Mouse (Mus musculus) heart, adult 2 months (tissue): ENCODE data around the gene Cplx3. TPM values are rescaled to one million over a fixed set of nuclear protein-coding genes. Genes with fewer than 3 reads are reported as not detected.
A peak's percentile ranks its signal among the peaks of the same experiment; 100 is the strongest.

Experiments
- DNase-seq, 2 experiments: peaks; one replicate each; pipeline ENCODE4 v3.0.0; 2021
- H3K27ac ChIP-seq: fragments of 200-600 bp; 2 replicates; pipeline ENCODE4 v1.8.1; 2022
- H3K27me3 ChIP-seq: fragments of 200-500 bp; 2 replicates; pipeline ENCODE4 v1.6.1; 2012; ENCODE audit warnings: mild to moderate bottlenecking, low read length, inconsistent platforms, mixed read lengths; ENCODE audit not compliant: control insufficient read depth, insufficient read depth
- H3K36me3 ChIP-seq: fragments of 200-500 bp; 2 replicates; pipeline ENCODE4 v1.6.1; 2012; ENCODE audit warnings: low read length, inconsistent platforms; ENCODE audit not compliant: control insufficient read depth, insufficient read depth
- H3K4me1 ChIP-seq: fragments of 200-500 bp; 2 replicates; pipeline ENCODE4 v1.6.1; 2011; ENCODE audit warnings: low read length; ENCODE audit not compliant: control insufficient read depth, insufficient read depth
- H3K4me3 ChIP-seq: fragments of 200-600 bp; 2 replicates; pipeline ENCODE4 v1.8.1; 2022
- H3K79me2 ChIP-seq: fragments of 200-500 bp; replicated peaks from 2 replicates; pipeline ENCODE4 v1.6.1; 2012; ENCODE audit warnings: mild to moderate bottlenecking, inconsistent platforms, low read length, moderate library complexity, mixed read lengths; ENCODE audit not compliant: control insufficient read depth, insufficient read depth
- H3K9ac ChIP-seq: fragments of 200-500 bp; 2 replicates; pipeline ENCODE4 v1.6.1; 2012; ENCODE audit warnings: low read depth, mild to moderate bottlenecking, control low read depth, inconsistent platforms, low read length, mixed read lengths
- CTCF ChIP-seq: fragments of 200-600 bp; IDR thresholded peaks from 2 replicates; pipeline ENCODE4 v1.8.1; 2022; ENCODE audit warnings: antibody characterized with exemption, mild to moderate bottlenecking, moderate library complexity
- EP300 ChIP-seq: fragments of 200-500 bp; IDR thresholded peaks from 2 replicates; pipeline ENCODE4 v1.6.1; 2011; ENCODE audit warnings: low read depth, low read length, control low read depth; ENCODE audit not compliant: insufficient read depth
- POLR2A ChIP-seq: fragments of 200-500 bp; IDR thresholded peaks from 2 replicates; pipeline ENCODE4 v1.6.1; 2011; ENCODE audit warnings: mild to moderate bottlenecking, low read depth, low read length, control low read depth; ENCODE audit not compliant: insufficient read depth
- WGBS: fragments of 180-500 bp; shearing (Covaris S2); methylation state at CpG from one replicate; pipeline ENCODE4 v1.1.7; 2018; 5-methylcytosine and 5-hydroxymethylcytosine counted together
- intact Hi-C: fragments of 180-260 bp; cut with DNase I; formaldehyde crosslinking; loops from one replicate; pipeline ENCODE4 v1.15.1; 2025
- polyA plus RNA-seq: library from polyadenylated mRNA; depleted of rRNA; stranded (reverse); fragments of >200 nt; gene quantifications from 2 replicates; pipeline ENCODE4 v1.2.3, GENCODE M21; 2012
- total RNA-seq, 2 experiments: library from RNA; stranded (reverse); gene quantifications; 2 replicates each; pipeline ENCODE4 v1.2.3; 2021

Cplx3 gene
- total and polyA plus RNA-seq, 3 experiments, result not detected

DNA sequence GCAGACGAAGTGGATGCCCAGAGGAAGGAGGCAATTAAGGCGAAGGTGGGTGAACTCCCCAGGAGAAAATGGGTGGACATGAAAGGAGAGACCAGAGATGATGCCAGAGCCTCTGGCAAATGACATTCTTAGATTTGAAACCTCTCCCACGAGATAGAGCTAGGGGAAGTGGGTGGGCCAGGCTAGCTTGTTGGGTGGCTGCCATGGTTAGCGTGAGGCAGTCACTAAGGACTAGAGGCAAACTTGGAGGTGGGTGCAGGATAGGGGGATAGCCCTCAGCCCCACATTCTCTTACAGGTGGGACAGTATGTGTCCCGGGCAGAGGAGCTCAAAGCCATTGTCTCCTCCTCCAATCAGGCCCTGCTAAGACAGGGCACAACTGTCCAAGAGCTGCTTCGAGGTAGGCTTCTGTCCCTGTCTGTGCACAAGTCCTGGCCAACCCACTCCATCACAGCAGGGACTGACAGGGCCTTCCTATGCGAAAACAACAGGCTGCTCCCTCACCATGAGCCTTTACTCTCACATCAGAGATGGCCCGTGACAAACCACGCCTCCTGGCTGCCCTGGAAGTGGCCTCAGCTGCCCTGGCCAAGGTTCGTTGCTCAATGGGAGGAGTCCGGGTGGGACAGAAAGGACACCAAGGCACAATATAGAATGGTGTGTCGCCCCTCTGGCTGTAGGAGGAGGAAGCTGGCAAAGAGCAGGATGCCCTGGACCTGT, 12.5 kb downstream of the Cplx3 start:
- no peak for TF ChIP-seq EP300
- TF ChIP-seq CTCF, result no peak
- no peak for TF ChIP-seq POLR2A
- intact Hi-C loops, result no loop called here
- no peaks in the 10 kb centered on the region for H3K36me3 ChIP-seq
- H3K9ac ChIP-seq, result no peak overlapping the region
- H3K79me2 ChIP-seq, result no peaks in the 10 kb centered on the region
- H3K27ac ChIP-seq, result no peak overlapping the region
- no peak for DNase-seq
- no peak overlapping the region for H3K4me3 ChIP-seq
- H3K4me1 ChIP-seq, result peaks cover 5% of the 10 kb centered on the region; the same call in 1 of the 2 replicates
- 57% methylated on average over 12 of the region's 12 CpGs for WGBS
- no peaks in the 10 kb centered on the region for H3K27me3 ChIP-seq

DNA sequence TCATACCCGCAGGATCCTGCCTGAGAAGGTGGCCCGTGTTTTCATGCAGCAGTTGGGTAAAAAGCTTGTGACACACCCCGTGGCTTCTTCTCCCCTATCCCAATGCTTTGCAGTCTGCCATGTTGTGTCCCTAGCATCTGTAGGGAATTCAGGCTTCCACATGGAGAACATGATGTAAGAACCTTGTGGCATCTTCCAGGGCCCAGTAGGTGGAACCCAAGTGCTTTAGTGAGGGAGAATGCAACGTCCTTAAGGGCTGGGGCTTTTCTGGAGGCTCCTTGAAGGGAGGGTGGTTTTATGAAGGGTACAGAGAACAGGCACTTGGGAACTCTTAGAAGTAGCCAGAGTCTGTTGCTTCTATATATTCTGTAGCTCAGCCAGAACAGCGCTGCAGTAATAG, 15.4 kb downstream of the Cplx3 start:
- no peak overlapping the region for H3K4me3 ChIP-seq
- no peak overlapping the region for H3K9ac ChIP-seq
- intact Hi-C loops, result loop anchor here (2.0 kb wide), 1 partner anchor 64 kb away; no protein-coding TSS in a partner anchor
- DNase-seq, result no peak
- no peaks in the 10 kb centered on the region for H3K27me3 ChIP-seq
- peaks cover 3% of the 10 kb centered on the region; the same call in 1 of the 2 replicates for H3K4me1 ChIP-seq
- no peak overlapping the region for H3K27ac ChIP-seq
- no peaks in the 10 kb centered on the region for H3K36me3 ChIP-seq
- 59% methylated on average over 5 of the region's 5 CpGs for WGBS
- TF ChIP-seq POLR2A (no peak), CTCF (peak; percentile 22; the same call in 1 of the 2 replicates), EP300 (no peak)
- no peaks in the 10 kb centered on the region for H3K79me2 ChIP-seq

DNA sequence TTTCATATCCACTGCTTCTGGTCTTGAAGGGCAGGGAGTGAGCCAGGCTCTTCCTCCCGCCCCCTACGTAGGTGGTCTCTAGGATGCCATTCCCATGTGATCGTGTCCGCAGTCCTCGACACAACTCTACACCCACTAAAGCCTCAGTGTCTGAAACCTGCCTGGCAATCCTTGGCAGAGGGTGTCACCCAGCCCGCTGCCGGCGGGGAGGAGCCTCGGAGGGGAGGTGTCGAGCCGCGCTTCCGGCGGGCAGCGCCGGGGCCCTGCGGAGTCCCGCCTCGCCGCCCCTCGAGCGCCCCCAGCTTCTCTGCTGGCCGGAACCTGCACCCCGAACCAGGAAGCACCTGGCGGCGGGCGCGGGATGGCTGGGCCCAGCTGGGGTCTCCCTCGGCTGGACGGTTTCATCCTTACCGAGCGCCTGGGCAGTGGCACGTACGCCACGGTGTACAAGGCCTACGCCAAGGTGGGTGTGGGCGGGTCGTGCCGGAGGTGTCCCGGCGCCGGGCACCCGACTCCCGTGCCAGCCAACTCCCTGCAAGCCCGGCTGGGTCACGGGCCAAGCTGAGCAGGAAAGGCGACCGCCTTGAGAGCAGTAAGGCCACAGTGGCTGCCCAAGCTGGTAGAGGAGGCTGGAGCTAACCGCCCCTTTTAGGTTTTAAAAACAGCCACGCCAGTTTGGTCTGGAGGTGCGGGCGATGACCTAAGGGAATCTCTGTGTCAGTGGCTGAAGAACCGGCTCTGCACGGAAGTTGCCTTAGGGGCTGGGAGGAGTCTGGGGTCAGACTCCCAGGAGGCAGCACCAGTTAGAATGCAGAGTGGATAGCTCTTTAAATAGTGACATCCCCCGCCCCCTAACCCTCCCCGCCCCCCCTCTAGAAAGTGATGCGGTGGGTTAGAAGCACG, 16.6 kb downstream of the Cplx3 start, which contains the start of gene Ulk3:
TSS of gene Ulk3 (plus strand) at position 229 of the 903 bp plus-strand sequence.
- Histone ChIP-seq H3K27ac (peak within 1 kb of the TSS; percentile 81), H3K27me3 (no peaks in the 10 kb centered on the region), H3K9ac (peak within 1 kb of the TSS; percentile 88), H3K4me3 (peak within 1 kb of the TSS; percentile 73), H3K4me1 (peaks cover 3% of the 10 kb centered on the region; the same call in 1 of the 2 replicates), H3K36me3 (no peaks in the 10 kb centered on the region), H3K79me2 (no peaks in the 10 kb centered on the region)
- intact Hi-C loops, result loop anchor here (1.0 to 5.0 kb wide), 3 partner anchors 48 to 65 kb away; no protein-coding TSS in a partner anchor
- no peak for TF ChIP-seq EP300
- peak; percentile 61 for TF ChIP-seq CTCF
- TF ChIP-seq POLR2A, result 0 out of 2 replicates have a peak, but pooled peaks have one; percentile 38
- DNase-seq, result peak; percentile 87 to 90
- WGBS, result under 1% methylated on average over 58 of the region's 58 CpGs

DNA sequence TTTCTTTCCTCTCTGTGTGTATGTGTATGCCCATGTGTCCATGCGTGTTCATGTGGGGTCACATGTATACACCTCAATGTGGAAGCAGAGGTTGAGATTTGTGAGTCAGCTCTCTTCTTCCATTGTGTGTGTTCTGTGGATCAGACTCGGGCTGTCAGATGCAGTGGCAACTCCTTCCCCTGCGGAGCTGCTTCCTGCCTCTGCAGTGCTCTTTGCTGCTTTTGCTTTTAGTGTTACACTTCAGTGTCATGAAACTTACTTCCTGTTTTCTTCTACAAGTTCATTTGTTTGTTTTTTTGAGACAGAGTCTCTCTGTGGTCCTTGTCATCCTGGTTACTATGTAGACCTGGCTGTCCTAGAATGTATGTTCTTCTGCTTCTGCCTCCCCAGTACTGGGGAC, 21.1 kb downstream of the Cplx3 start:
- DNase-seq, result no peak
- Histone ChIP-seq H3K27me3 (no peaks in the 10 kb centered on the region), H3K27ac (no peak overlapping the region), H3K79me2 (no peaks in the 10 kb centered on the region), H3K36me3 (no peaks in the 10 kb centered on the region), H3K4me3 (no peak overlapping the region), H3K9ac (no peak overlapping the region), H3K4me1 (peaks cover 3% of the 10 kb centered on the region; the same call in 1 of the 2 replicates)
- WGBS, result 67% methylated on average over 3 of the region's 3 CpGs
- intact Hi-C loops, result loop anchor here (5.0 kb wide), 1 partner anchor 62 kb away; no protein-coding TSS in a partner anchor
- TF ChIP-seq EP300 (no peak), CTCF (no peak), POLR2A (no peak)

DNA sequence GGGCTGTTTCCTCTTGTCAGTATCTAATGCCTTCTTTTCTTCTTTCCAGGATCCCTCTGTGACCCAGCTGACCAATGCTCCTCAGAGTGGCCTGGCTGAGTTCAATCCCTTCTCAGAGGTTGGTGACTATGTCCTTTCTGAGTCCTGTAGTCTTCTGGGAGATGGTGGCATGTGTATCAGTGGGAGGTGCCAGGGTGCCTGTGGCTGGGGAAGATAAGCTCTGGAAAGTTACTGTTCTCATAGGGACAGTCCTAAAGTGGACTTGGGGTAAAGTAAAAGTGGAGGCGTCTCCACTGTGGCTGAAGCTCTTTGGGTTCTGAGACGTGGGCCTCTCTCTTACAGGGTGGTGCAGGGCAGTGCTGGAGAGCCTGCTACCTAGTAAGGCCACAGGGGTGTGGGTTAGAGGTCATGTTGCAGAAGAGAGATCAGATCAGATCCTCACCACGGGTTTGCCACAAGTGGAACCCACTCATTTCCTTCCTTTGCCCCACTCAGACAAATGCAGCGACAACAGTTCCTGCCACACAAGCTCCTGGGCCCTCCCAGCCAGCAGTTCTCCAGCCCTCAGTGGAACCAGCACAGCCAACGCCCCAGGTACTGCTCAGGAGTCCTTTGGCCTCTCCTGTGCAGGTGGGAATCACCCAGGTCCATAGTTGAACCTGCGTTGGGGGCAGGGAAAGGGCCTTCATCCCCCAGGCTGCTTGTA, 28.8 kb downstream of the Cplx3 start:
- no peak overlapping the region for H3K27ac ChIP-seq
- no peak for DNase-seq
- no peak overlapping the region for H3K4me3 ChIP-seq
- H3K79me2 ChIP-seq, result no peaks in the 10 kb centered on the region
- no peaks in the 10 kb centered on the region for H3K27me3 ChIP-seq
- TF ChIP-seq POLR2A, result no peak
- no peak for TF ChIP-seq EP300
- no peak for TF ChIP-seq CTCF
- H3K9ac ChIP-seq, result no peak overlapping the region
- H3K36me3 ChIP-seq, result no peaks in the 10 kb centered on the region
- WGBS, result 69% methylated on average over 6 of the region's 6 CpGs
- H3K4me1 ChIP-seq, result no peaks in the 10 kb centered on the region; the same call in 1 of the 2 replicates
- intact Hi-C loops, result no loop called here
